Mouse (Mus musculus) layer of hippocampus, postnatal 25 days (tissue): Measurements from ENCODE around the gene Ppm1g. TPM values are rescaled to one million over a fixed set of nuclear protein-coding genes. Genes with fewer than 3 reads are reported as not detected.

Experiments used
- total RNA-seq, 2 experiments: library from RNA; stranded (reverse); gene quantifications; 2 replicates each; pipeline ENCODE4 v1.2.3; 2021

The Ppm1g gene
- total RNA-seq, 2 experiments from 2014 or later: 77.0 to 77.2 TPM

Other genes with a start within 250 kb of the Ppm1g start
- gene Atraid, start 172.4 kb downstream of the Ppm1g start, total RNA-seq: 10 to 100 TPM; 69.4 to 78.9 TPM
- gene Slc5a6, start 171.8 kb downstream of the Ppm1g start, total RNA-seq: 10 to 100 TPM; 14.2 to 15.3 TPM
- 10 to 100 TPM; 16.9 to 18.0 TPM for gene Cad, start 165.9 kb downstream of the Ppm1g start, total RNA-seq
- not detected for gene Dnajc5g, start 114.4 kb downstream of the Ppm1g start, total RNA-seq
- gene Slc30a3, start 112.5 kb downstream of the Ppm1g start, total RNA-seq: 10 to 100 TPM; 78.9 to 86.5 TPM
- not detected for gene Trim54, start 104.0 kb downstream of the Ppm1g start, total RNA-seq
- gene Ucn, start 81.9 kb downstream of the Ppm1g start, total RNA-seq: not detected
- gene Mpv17, start 66.4 kb downstream of the Ppm1g start, total RNA-seq: 10 to 100 TPM; 55.0 to 59.0 TPM
- gene Gm29609, start 40.8 kb downstream of the Ppm1g start, total RNA-seq: 1 to 10 TPM; 1.6 to 2.8 TPM
- 10 to 100 TPM; 50.8 to 77.4 TPM for gene Gtf3c2, start 40.5 kb downstream of the Ppm1g start, total RNA-seq
- gene Snx17, start 27.5 kb downstream of the Ppm1g start, total RNA-seq: 10 to 100 TPM; 76.8 to 83.9 TPM
- gene Eif2b4, start 27.3 kb downstream of the Ppm1g start, total RNA-seq: 10 to 100 TPM; 46.8 to 56.7 TPM
- gene Zfp513, start 18.4 kb downstream of the Ppm1g start, total RNA-seq: 10 to 100 TPM; 25.7 to 31.5 TPM
- 10 to 100 TPM; 83.5 to 88.5 TPM for gene Nrbp1, start 20.2 kb upstream of the Ppm1g start, total RNA-seq
- gene Gm9970, start 20.5 kb upstream of the Ppm1g start, total RNA-seq: not detected
- gene Krtcap3, start 31.0 kb upstream of the Ppm1g start, total RNA-seq: 1 to 10 TPM; 2.0 to 3.1 TPM
- 10 to 100 TPM; 72.9 to 81.8 TPM for gene Ift172, start 70.4 kb upstream of the Ppm1g start, total RNA-seq
- gene Fndc4, start 75.4 kb upstream of the Ppm1g start, total RNA-seq: 100 to 1,000 TPM; 172 to 175 TPM
- under 1 TPM in 1 of 2 experiments, not detected in 1; 0.31 TPM for gene Gckr, start 76.8 kb upstream of the Ppm1g start, total RNA-seq
- 10 to 100 TPM; 43.5 to 43.9 TPM for gene Zfp512, start 231.7 kb upstream of the Ppm1g start, total RNA-seq